Mouse (Mus musculus) embryonic facial prominence, embryonic 14.5 days (tissue): Measurements from ENCODE around the gene Lrrc1. TPM values are rescaled to one million over a fixed set of nuclear protein-coding genes. Genes with fewer than 3 reads are reported as not detected.
A peak's percentile ranks its signal among the peaks of the same experiment; 100 is the strongest.

Source experiments
- ATAC-seq: fragments of 200-750 bp; cut with Nextera tagmentation; 2 replicates; pipeline ENCODE4 v1.8.0; 2017; ENCODE audit warnings: low read depth, moderate number of reproducible peaks, moderate TSS enrichment
- DNase-seq: peaks from one replicate; pipeline ENCODE4 v3.0.0-alpha.2; 2015; ENCODE audit warnings: low spot score
- H3K27ac ChIP-seq: fragments of 300-500 bp; sonication (generic); replicated peaks from 2 replicates; pipeline ENCODE4 v1.5.1; 2014; ENCODE audit warnings: low read depth, mild to moderate bottlenecking, low read length, moderate library complexity
- H3K27me3 ChIP-seq: fragments of 300-500 bp; sonication (generic); replicated peaks from 2 replicates; pipeline ENCODE4 v1.6.1; 2014; ENCODE audit warnings: low read length; ENCODE audit not compliant: control insufficient read depth, insufficient read depth
- H3K36me3 ChIP-seq: fragments of 300-500 bp; sonication (generic); 2 replicates; pipeline ENCODE4 v1.6.1; 2014; ENCODE audit warnings: low read length, mixed read lengths; ENCODE audit not compliant: control insufficient read depth, insufficient read depth
- H3K4me1 ChIP-seq: fragments of 300-500 bp; sonication (generic); 2 replicates; pipeline ENCODE4 v1.6.1; 2014; ENCODE audit warnings: antibody characterized with exemption, low read length; ENCODE audit not compliant: control insufficient read depth, insufficient read depth
- H3K4me2 ChIP-seq: fragments of 300-500 bp; sonication (generic); 2 replicates; pipeline ENCODE4 v1.6.1; 2014; ENCODE audit warnings: low read depth, mild to moderate bottlenecking, low read length, moderate library complexity, mixed read lengths
- H3K4me3 ChIP-seq: fragments of 300-500 bp; sonication (generic); 2 replicates; pipeline ENCODE4 v1.5.1; 2014; ENCODE audit warnings: low read depth, mild to moderate bottlenecking, low read length
- H3K9ac ChIP-seq: fragments of 300-500 bp; sonication (generic); 2 replicates; pipeline ENCODE4 v1.6.1; 2014; ENCODE audit warnings: low read depth, mild to moderate bottlenecking, low read length, moderate library complexity, mixed read lengths
- H3K9me3 ChIP-seq: fragments of 300-500 bp; sonication (generic); 2 replicates; pipeline ENCODE4 v1.6.1; 2016; ENCODE audit warnings: low read length; ENCODE audit not compliant: control insufficient read depth
- WGBS: fragments of 180-500 bp; shearing (Covaris S2); extraction: QIAGEN DNeasy Blood & Tissue Kit; methylation state at CpG from one replicate; pipeline ENCODE4 v1.1.7; 2014; 5-methylcytosine and 5-hydroxymethylcytosine counted together
- polyA plus RNA-seq: library from polyadenylated mRNA; unstranded; fragments of >200 nt; fragmentation: Nextera tagmentation; extraction: Ambion mirVana; gene quantifications from 2 replicates; pipeline ENCODE4 v1.2.1, GENCODE M21; 2014

Gene Lrrc1
- 13.5 and 14.1 TPM in 2 replicates for polyA plus RNA-seq

DNA sequence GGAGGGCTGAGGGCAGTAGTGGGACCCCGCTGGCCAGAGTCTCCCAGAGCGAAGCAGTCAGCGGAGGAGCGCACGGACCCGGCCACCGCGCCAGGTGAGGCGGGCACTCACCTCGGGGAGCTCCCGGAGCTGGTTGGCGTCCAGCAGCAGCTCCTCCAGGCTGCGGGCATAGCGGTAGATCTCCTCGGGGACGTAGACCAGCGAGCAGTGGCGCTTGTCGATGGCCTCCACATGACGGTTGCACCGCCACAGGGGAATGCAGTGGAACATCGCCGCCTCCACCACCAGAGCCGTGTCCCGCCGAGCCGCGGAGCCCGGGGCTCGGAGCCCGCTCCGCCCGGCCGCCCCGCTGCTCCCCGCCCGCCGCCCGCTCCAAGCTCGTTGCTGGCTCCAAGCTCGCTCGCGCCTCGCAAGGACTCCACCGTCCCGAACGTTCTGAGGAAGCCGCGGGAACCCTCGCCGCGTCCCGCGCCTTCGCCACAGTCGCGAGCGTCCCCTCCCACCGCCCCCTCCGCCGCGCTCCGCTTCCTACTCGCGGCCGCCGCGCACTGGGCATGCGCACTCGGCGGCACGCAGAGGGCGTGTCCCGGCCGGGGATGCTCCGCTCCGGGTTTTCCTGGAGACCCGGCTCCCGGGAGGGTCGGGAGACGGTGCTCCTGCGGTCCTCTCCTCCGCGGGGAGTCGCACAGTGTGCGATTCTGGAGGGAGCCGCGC lies at the start of gene Lrrc1:
Gene Lrrc1 (minus strand): TSS at position 517 of the 714 bp plus-strand sequence.
- H3K27ac ChIP-seq = peak within 1 kb of the TSS; percentile 85
- DNase-seq (peak; percentile 93), ATAC-seq (peak; percentile 91)
- H3K9me3 ChIP-seq = no peaks in the 10 kb centered on the region
- H3K4me1 ChIP-seq = peaks cover 10% of the 10 kb centered on the region
- H3K4me3 ChIP-seq = peak within 1 kb of the TSS; percentile 75
- WGBS = 2% methylated on average over 51 of the region's 88 CpGs
- no peaks in the 10 kb centered on the region for H3K36me3 ChIP-seq
- peak within 1 kb of the TSS; percentile 76 for H3K9ac ChIP-seq
- peak within 1 kb of the TSS; percentile 97 for H3K4me2 ChIP-seq
- H3K27me3 ChIP-seq = no peaks in the 10 kb centered on the region

DNA sequence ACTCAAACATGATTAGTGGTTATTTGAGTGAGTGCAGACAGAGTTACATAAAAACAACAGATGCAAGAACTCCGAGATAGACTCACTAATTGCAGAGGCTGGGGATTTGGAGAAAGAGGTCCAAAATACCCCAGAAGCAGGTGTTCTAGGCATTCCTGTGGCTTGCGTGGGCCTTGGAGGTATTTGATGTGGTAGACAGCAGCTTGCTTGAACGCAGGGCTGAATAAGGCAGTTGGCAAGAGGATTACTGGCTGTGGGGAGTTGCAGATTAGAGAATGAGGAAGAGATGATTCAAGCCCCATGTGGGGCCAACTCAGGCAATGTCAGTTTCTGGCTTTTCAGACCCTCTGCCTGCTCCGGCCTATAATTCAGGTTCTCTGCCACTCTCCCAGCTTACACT lies 47.8 kb upstream of the Lrrc1 start:
- no peaks in the 10 kb centered on the region for H3K27me3 ChIP-seq
- no peak overlapping the region for H3K4me3 ChIP-seq
- H3K4me1 ChIP-seq = no peaks in the 10 kb centered on the region
- H3K27ac ChIP-seq = no peak overlapping the region
- no peak overlapping the region for H3K9ac ChIP-seq
- H3K9me3 ChIP-seq = no peaks in the 10 kb centered on the region
- DNase-seq = peak; percentile 87
- no peak overlapping the region for H3K4me2 ChIP-seq
- peak; percentile 82 for ATAC-seq
- WGBS = 45% methylated on average over 4 of the region's 4 CpGs
- H3K36me3 ChIP-seq = no peaks in the 10 kb centered on the region

DNA sequence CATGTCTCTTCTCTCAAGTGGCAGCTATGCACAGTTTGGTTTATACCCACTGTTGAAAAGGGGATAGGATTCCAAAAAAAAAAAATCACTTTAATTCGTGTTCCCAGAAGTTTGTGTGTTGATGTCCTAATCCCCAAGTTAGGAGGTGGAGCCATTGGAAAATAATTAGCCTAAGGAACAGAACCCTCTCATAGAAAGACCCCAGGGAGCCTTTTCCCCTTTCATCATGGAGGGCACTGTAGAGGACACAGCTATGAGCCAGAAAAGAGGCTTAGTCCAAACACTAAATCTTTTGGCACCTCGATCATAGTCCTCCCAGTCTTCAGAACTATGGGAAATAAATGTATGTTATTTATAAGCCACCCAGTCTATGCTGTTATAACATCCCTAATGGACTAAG lies 44.8 kb upstream of the Lrrc1 start:
- Histone ChIP-seq H3K27me3 (no peaks in the 10 kb centered on the region), H3K36me3 (no peaks in the 10 kb centered on the region), H3K9me3 (no peaks in the 10 kb centered on the region), H3K4me1 (no peaks in the 10 kb centered on the region), H3K4me3 (no peak overlapping the region), H3K4me2 (no peak overlapping the region), H3K27ac (no peak overlapping the region), H3K9ac (no peak overlapping the region)
- no peak for ATAC-seq
- 58% methylated on average over 2 of the region's 2 CpGs for WGBS
- DNase-seq = no peak

DNA sequence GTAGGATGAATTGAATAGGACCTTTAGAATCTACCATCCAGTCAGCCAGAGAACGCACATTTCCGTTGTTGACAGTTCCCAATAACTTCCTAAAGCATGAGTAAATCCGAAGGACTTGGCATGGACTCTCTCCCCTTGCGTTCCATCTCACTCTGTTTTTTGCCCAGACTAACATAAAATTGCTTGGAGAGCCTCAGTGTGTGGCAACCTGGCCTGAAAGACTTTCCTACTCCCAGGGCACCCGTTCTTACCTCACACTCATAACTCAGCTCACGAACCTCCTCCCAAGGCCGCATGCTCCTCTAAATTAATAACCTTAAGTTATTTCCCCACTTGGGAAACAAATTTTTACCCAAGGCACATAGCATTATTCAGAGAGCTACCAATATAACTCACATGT lies 42.9 kb upstream of the Lrrc1 start:
- no peak for ATAC-seq
- H3K27ac ChIP-seq = no peak overlapping the region
- 79% methylated on average over 7 of the region's 7 CpGs for WGBS

GRCm38 (mm10) chr9:77586806-77587591 lies 42.3 kb upstream of the Lrrc1 start:
- no peak overlapping the region for H3K27ac ChIP-seq
- no peaks in the 10 kb centered on the region for H3K36me3 ChIP-seq
- no peak overlapping the region for H3K4me3 ChIP-seq
- DNase-seq = peak; percentile 71
- no peaks in the 10 kb centered on the region for H3K27me3 ChIP-seq
- WGBS = 64% methylated on average over 6 of the region's 6 CpGs
- H3K9ac ChIP-seq = no peak overlapping the region
- no peaks in the 10 kb centered on the region for H3K9me3 ChIP-seq
- H3K4me2 ChIP-seq = no peak overlapping the region
- peak; percentile 76 for ATAC-seq
- no peaks in the 10 kb centered on the region for H3K4me1 ChIP-seq

More for the DNA sequence above, 42.9 kb upstream of the Lrrc1 start:
- DNase-seq = no peak
- Histone ChIP-seq H3K4me1 (no peaks in the 10 kb centered on the region), H3K4me3 (no peak overlapping the region), H3K9ac (no peak overlapping the region), H3K36me3 (no peaks in the 10 kb centered on the region), H3K9me3 (no peaks in the 10 kb centered on the region), H3K4me2 (no peak overlapping the region), H3K27me3 (no peaks in the 10 kb centered on the region)

DNA sequence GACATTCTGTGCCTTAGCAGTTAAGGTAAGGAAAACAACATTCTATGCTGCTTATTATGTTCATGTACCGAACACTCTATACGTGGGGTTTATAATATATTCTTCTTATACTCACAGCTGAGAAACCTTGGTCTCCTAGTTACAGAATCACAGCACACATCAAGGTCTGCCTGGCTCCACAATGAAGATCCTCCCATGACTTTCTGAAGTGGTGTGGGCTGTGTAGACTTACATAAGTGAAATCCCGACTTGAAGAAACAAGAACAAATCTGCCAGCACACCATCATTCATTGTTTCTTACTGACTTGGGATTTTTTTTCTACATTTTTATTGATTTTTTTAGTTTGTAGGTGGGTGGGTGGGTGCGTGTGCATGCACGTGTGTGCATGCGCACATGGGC lies 40.1 kb upstream of the Lrrc1 start:
- Histone ChIP-seq H3K27ac (no peak overlapping the region), H3K4me1 (no peaks in the 10 kb centered on the region), H3K27me3 (no peaks in the 10 kb centered on the region), H3K9me3 (no peaks in the 10 kb centered on the region), H3K4me3 (no peak overlapping the region), H3K36me3 (no peaks in the 10 kb centered on the region), H3K4me2 (no peak overlapping the region), H3K9ac (no peak overlapping the region)
- 92% methylated on average over 6 of the region's 6 CpGs for WGBS
- DNase-seq (no peak), ATAC-seq (no peak)

- Histone ChIP-seq H3K9ac (no peak overlapping the region), H3K27me3 (no peaks in the 10 kb centered on the region), H3K27ac (no peak overlapping the region), H3K4me3 (no peak overlapping the region), H3K36me3 (no peaks in the 10 kb centered on the region), H3K4me2 (no peak overlapping the region), H3K4me1 (no peaks in the 10 kb centered on the region), H3K9me3 (no peaks in the 10 kb centered on the region)
- DNase-seq = no peak
- 77% methylated on average over 2 of the region's 2 CpGs for WGBS
- no peak for ATAC-seq
Observed at GRCm38 (mm10) chr9:77583302-77583701, 38.6 kb upstream of the Lrrc1 start.

DNA sequence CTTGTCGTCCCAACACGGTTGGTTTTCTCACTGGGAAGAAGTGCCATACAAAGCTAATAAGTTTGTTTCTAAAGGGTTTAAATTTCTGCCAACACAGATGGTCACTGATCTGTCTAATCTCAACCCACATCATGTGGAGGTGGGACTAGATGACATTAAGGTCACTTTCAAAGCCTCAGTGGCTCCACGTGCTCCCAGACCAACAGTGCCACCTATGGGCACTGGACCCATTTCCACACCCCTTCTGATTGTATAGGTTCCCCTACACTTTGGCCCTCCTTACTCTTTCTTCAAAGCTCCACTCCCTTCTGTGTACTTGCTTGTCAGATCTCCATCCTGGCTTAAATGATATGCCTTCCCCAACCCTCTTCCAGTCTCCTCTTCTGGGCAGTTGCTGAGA lies 35.2 kb upstream of the Lrrc1 start:
- Histone ChIP-seq H3K36me3 (no peaks in the 10 kb centered on the region), H3K9ac (no peak overlapping the region), H3K4me3 (no peak overlapping the region), H3K4me2 (no peak overlapping the region), H3K27me3 (no peaks in the 10 kb centered on the region), H3K27ac (no peak overlapping the region), H3K4me1 (no peaks in the 10 kb centered on the region), H3K9me3 (no peaks in the 10 kb centered on the region)
- ATAC-seq (no peak), DNase-seq (no peak)
- WGBS = 66% methylated on average over 3 of the region's 3 CpGs
